Mouse (Mus musculus) MEL (cell line): ENCODE measurements around the gene Tyro3. TPM values are rescaled to one million over a fixed set of nuclear protein-coding genes. Genes with fewer than 3 reads are reported as not detected.

Experiments
- DNase-seq: peaks from one replicate; pipeline ENCODE4 v3.0.0; 2011; ENCODE audit warnings: low read depth, low spot score
- H3K27ac ChIP-seq: 2 replicates; pipeline ENCODE4 v1.5.1; 2012; ENCODE audit warnings: low read depth, mild to moderate bottlenecking, control low read depth, low read length, moderate library complexity; ENCODE audit not compliant: control insufficient read depth
- H3K27me3 ChIP-seq, 2 experiments: fragments of 150-350 bp in 1 of 2; sonication (generic) in 1 of 2; 2 replicates each; pipeline ENCODE4 v1.6.1; 2012; ENCODE audit warnings: low read length in 2 of 2, mild to moderate bottlenecking in 2 of 2, improper control_type of control experiment in 1 of 2, moderate library complexity in 1 of 2; ENCODE audit not compliant: insufficient read depth in 2 of 2, control insufficient read depth in 1 of 2
- H3K36me3 ChIP-seq, 2 experiments: 2 replicates each; pipeline ENCODE4 v1.6.1; 2012 to 2014; ENCODE audit warnings: low read length in 2 of 2, improper control_type of control experiment in 1 of 2, inconsistent platforms in 1 of 2, mild to moderate bottlenecking in 1 of 2; ENCODE audit not compliant: insufficient read depth in 2 of 2, control insufficient read depth in 1 of 2
- H3K4me1 ChIP-seq, 2 experiments: fragments of 150-350 bp in 1 of 2; sonication (generic) in 1 of 2; 2 replicates each; pipeline ENCODE4 v1.6.1; 2012; ENCODE audit warnings: low read length in 2 of 2, improper control_type of control experiment in 1 of 2, mild to moderate bottlenecking in 1 of 2; ENCODE audit not compliant: insufficient read depth in 2 of 2, control insufficient read depth in 1 of 2
- H3K4me3 ChIP-seq, 2 experiments: fragments of 150-350 bp in 1 of 2; sonication (generic) in 1 of 2; 2 replicates each; pipeline ENCODE4 v1.5.1; 2012; ENCODE audit warnings: low read depth in 2 of 2, low read length in 2 of 2, mild to moderate bottlenecking in 2 of 2, moderate library complexity in 2 of 2, control low read depth in 1 of 2, improper control_type of control experiment in 1 of 2; ENCODE audit not compliant: control insufficient read depth in 1 of 2, insufficient read depth in 1 of 2
- H3K79me2 ChIP-seq: 2 replicates; pipeline ENCODE4 v1.6.1; 2012; ENCODE audit warnings: mild to moderate bottlenecking, low read length, moderate library complexity; ENCODE audit not compliant: control insufficient read depth, poor library complexity, insufficient read depth
- H3K9ac ChIP-seq: 2 replicates; pipeline ENCODE4 v1.6.1; 2012; ENCODE audit warnings: low read depth, mild to moderate bottlenecking, control low read depth, low read length, moderate library complexity; ENCODE audit not compliant: control insufficient read depth, poor library complexity, severe bottlenecking
- H3K9me3 ChIP-seq: fragments of 150-350 bp; sonication (generic); replicated peaks from 2 replicates; pipeline ENCODE4 v1.6.1; 2012; ENCODE audit warnings: mild to moderate bottlenecking, low read length, improper control_type of control experiment, moderate library complexity; ENCODE audit not compliant: insufficient read depth
- BHLHE40 ChIP-seq: IDR thresholded peaks from 2 replicates; pipeline ENCODE4 v1.6.1; 2012; ENCODE audit warnings: low read depth, mild to moderate bottlenecking, inconsistent platforms, low read length, improper control_type of control experiment, borderline replicate concordance
- CHD1 ChIP-seq: IDR thresholded peaks from 2 replicates; pipeline ENCODE4 v1.6.1; 2012; ENCODE audit warnings: low read depth, mild to moderate bottlenecking, inconsistent platforms, low read length, improper control_type of control experiment
- CHD2 ChIP-seq: IDR thresholded peaks from 2 replicates; pipeline ENCODE4 v1.6.1; 2011; ENCODE audit warnings: low read length, improper control_type of control experiment
- CTCF ChIP-seq, 3 experiments: IDR thresholded peaks in 2 of 3; conservative IDR thresholded peaks in 1 of 3; 2 replicates each; pipeline ENCODE4 v1.5.1; 2011 to 2012; ENCODE audit warnings: low read length in 3 of 3, low read depth in 2 of 3, mild to moderate bottlenecking in 2 of 3, improper control_type of control experiment in 1 of 3, inconsistent platforms in 1 of 3, mixed read lengths in 1 of 3, moderate library complexity in 1 of 3; ENCODE audit not compliant: control insufficient read depth in 1 of 3, insufficient read depth in 1 of 3, poor library complexity in 1 of 3, severe bottlenecking in 1 of 3
- E2F4 ChIP-seq: IDR thresholded peaks from 2 replicates; pipeline ENCODE4 v1.6.1; 2011; ENCODE audit warnings: low read depth, low read length, improper control_type of control experiment, borderline replicate concordance
- EP300 ChIP-seq, 2 experiments: IDR thresholded peaks; 2 replicates each; pipeline ENCODE4 v1.6.1; 2011; ENCODE audit warnings: improper control_type of control experiment in 2 of 2, low read length in 2 of 2, low read depth in 1 of 2, mild to moderate bottlenecking in 1 of 2
- ETS1 ChIP-seq: IDR thresholded peaks from 2 replicates; pipeline ENCODE4 v1.6.1; 2012; ENCODE audit warnings: low read depth, mild to moderate bottlenecking, inconsistent platforms, low read length, improper control_type of control experiment, moderate library complexity
- GABPA ChIP-seq: IDR thresholded peaks from 2 replicates; pipeline ENCODE4 v1.6.1; 2012; ENCODE audit warnings: low read depth, mild to moderate bottlenecking, inconsistent platforms, low read length, improper control_type of control experiment, moderate library complexity
- KAT2A ChIP-seq: conservative IDR thresholded peaks from 2 replicates; pipeline ENCODE4 v1.6.1; 2012; ENCODE audit warnings: low read depth, low read length, improper control_type of control experiment, inconsistent platforms
- MEF2A ChIP-seq: IDR thresholded peaks from 2 replicates; pipeline ENCODE4 v1.6.1; 2014; ENCODE audit warnings: low read depth, mild to moderate bottlenecking, inconsistent platforms, low read length, improper control_type of control experiment; ENCODE audit not compliant: poor library complexity, insufficient replicate concordance, severe bottlenecking; ENCODE audit errors: extremely low read depth
- MYB ChIP-seq: IDR thresholded peaks from 2 replicates; pipeline ENCODE4 v1.6.1; 2011; ENCODE audit warnings: mild to moderate bottlenecking, low read depth, low read length, improper control_type of control experiment
- MYC ChIP-seq: IDR thresholded peaks from 2 replicates; pipeline ENCODE4 v1.6.1; 2011; ENCODE audit warnings: low read depth, mild to moderate bottlenecking, low read length, improper control_type of control experiment, moderate library complexity
- NRF1 ChIP-seq: IDR thresholded peaks from 2 replicates; pipeline ENCODE4 v1.6.1; 2014; ENCODE audit warnings: low read depth, mild to moderate bottlenecking, inconsistent platforms, low read length, improper control_type of control experiment, moderate library complexity; ENCODE audit not compliant: poor library complexity, insufficient read depth, severe bottlenecking
- POLR2AphosphoS2 ChIP-seq: IDR thresholded peaks from 2 replicates; pipeline ENCODE4 v1.6.1; 2011; ENCODE audit warnings: low read length, improper control_type of control experiment
- RAD21 ChIP-seq: IDR thresholded peaks from 2 replicates; pipeline ENCODE4 v1.6.1; 2011; ENCODE audit warnings: mild to moderate bottlenecking, low read depth, low read length, improper control_type of control experiment
- RCOR1 ChIP-seq: IDR thresholded peaks from 2 replicates; pipeline ENCODE4 v1.6.1; 2012; ENCODE audit warnings: low read depth, mild to moderate bottlenecking, inconsistent platforms, low read length, improper control_type of control experiment
- SIN3A ChIP-seq: IDR thresholded peaks from 2 replicates; pipeline ENCODE4 v1.6.1; 2012; ENCODE audit warnings: low read length, improper control_type of control experiment, inconsistent platforms
- SMC3 ChIP-seq: IDR thresholded peaks from 2 replicates; pipeline ENCODE4 v1.6.1; 2011; ENCODE audit warnings: low read depth, low read length, improper control_type of control experiment
- TBP ChIP-seq: IDR thresholded peaks from 2 replicates; pipeline ENCODE4 v1.8.0; 2011; ENCODE audit warnings: low read depth, low read length, improper control_type of control experiment
- TCF12 ChIP-seq: IDR thresholded peaks from 2 replicates; pipeline ENCODE4 v1.6.1; 2014; ENCODE audit warnings: low read depth, mild to moderate bottlenecking, inconsistent platforms, low read length, improper control_type of control experiment, moderate library complexity
- UBTF ChIP-seq: IDR thresholded peaks from 2 replicates; pipeline ENCODE4 v1.6.1; 2012; ENCODE audit warnings: low read depth, mild to moderate bottlenecking, inconsistent platforms, low read length, improper control_type of control experiment, moderate library complexity, borderline replicate concordance; ENCODE audit not compliant: insufficient read depth
- USF1 ChIP-seq: IDR thresholded peaks from 2 replicates; pipeline ENCODE4 v1.6.1; 2014; ENCODE audit warnings: low read depth, mild to moderate bottlenecking, inconsistent platforms, low read length, improper control_type of control experiment, moderate library complexity
- USF2 ChIP-seq, 2 experiments: IDR thresholded peaks; 2 replicates each; pipeline ENCODE4 v1.6.1; 2011 to 2012; ENCODE audit warnings: improper control_type of control experiment in 2 of 2, low read length in 2 of 2, borderline replicate concordance in 1 of 2, inconsistent platforms in 1 of 2, low read depth in 1 of 2, mild to moderate bottlenecking in 1 of 2; ENCODE audit not compliant: insufficient read depth in 1 of 2
- ZC3H11A ChIP-seq: IDR thresholded peaks from 2 replicates; pipeline ENCODE4 v1.6.1; 2012; ENCODE audit warnings: low read depth, mild to moderate bottlenecking, inconsistent platforms, low read length, improper control_type of control experiment
- ZMIZ1 ChIP-seq: IDR thresholded peaks from 2 replicates; pipeline ENCODE4 v1.6.1; 2012; ENCODE audit warnings: low read depth, mild to moderate bottlenecking, inconsistent platforms, low read length, improper control_type of control experiment, moderate library complexity
- ZNF384 ChIP-seq: IDR thresholded peaks from 2 replicates; pipeline ENCODE4 v1.6.1; 2012; ENCODE audit warnings: low read depth, mild to moderate bottlenecking, inconsistent platforms, low read length, improper control_type of control experiment
- polyA plus RNA-seq, 2 experiments: library from polyadenylated mRNA; stranded (reverse) in 1 of 2; unstranded in 1 of 2; fragments of >175 nt in 1 of 2; fragments of >200 nt in 1 of 2; gene quantifications; 2 replicates each; pipeline versions ENCODE4 v1.2.1 to v1.2.4; 2012; ENCODE audit warnings: low replicate concordance in 2 of 2, low read depth in 1 of 2; ENCODE audit not compliant: insufficient read length in 2 of 2, insufficient read depth in 1 of 2, missing spikeins in 1 of 2
- total RNA-seq: library from RNA; depleted of rRNA; stranded (reverse); fragments of 300-350 nt; gene quantifications from 2 replicates; pipeline ENCODE4 v1.2.3, GENCODE M21; 2012

Tyro3 gene
- total and polyA plus RNA-seq, 3 experiments, result 11.2 to 15.2 TPM; not detected in 1

- no peaks in the 10 kb centered on the region for H3K79me2 ChIP-seq
- H3K4me1 ChIP-seq, result no peaks in the 10 kb centered on the region
- H3K9ac ChIP-seq, result no peak overlapping the region
- DNase-seq, result no peak
- no peaks in the 10 kb centered on the region for H3K27me3 ChIP-seq
- H3K9me3 ChIP-seq, result no peaks in the 10 kb centered on the region
- H3K36me3 ChIP-seq, result no peaks in the 10 kb centered on the region
- TF ChIP-seq ZNF384, result no peak
- no peak for TF ChIP-seq ZMIZ1
- no peak for TF ChIP-seq GABPA
- TF ChIP-seq EP300 (IDR thresholded peaks at IDR 0.05; ENCODE audit: low read depth in 1 of 2, low read length in 2 of 2), result no peak
- no peak for TF ChIP-seq TCF12
- TF ChIP-seq E2F4, result no peak
- no peak for TF ChIP-seq CTCF (IDR thresholded peaks at IDR 0.05 in 2 of 3, conservative IDR thresholded peaks at IDR 0.05 in 1 of 3; ENCODE audit: control insufficient read depth in 1 of 3, insufficient read depth in 1 of 3, low read depth in 2 of 3, low read length in 3 of 3, poor library complexity in 1 of 3, severe bottlenecking in 1 of 3)
- no peak for TF ChIP-seq ETS1
- TF ChIP-seq ZC3H11A, result no peak
- no peak for TF ChIP-seq KAT2A
- no peak for TF ChIP-seq MYB
- TF ChIP-seq CHD1, result no peak
- TF ChIP-seq USF1, result no peak
- TF ChIP-seq NRF1, result no peak
- no peak for TF ChIP-seq UBTF
- no peak for TF ChIP-seq CHD2
- TF ChIP-seq SIN3A, result no peak
- TF ChIP-seq POLR2AphosphoS2, result no peak
- no peak overlapping the region for H3K27ac ChIP-seq
- H3K4me3 ChIP-seq, result no peak overlapping the region
These were observed 35.3 kb upstream of the Tyro3 start for GRCm38 (mm10) chr2:119762276-119762675.

GRCm38 (mm10) chr2:119763924-119764323 is 33.6 kb upstream of the Tyro3 start:
- H3K27ac ChIP-seq, result no peak overlapping the region
- TF ChIP-seq BHLHE40, result no peak
- no peak for TF ChIP-seq EP300 (IDR thresholded peaks at IDR 0.05; ENCODE audit: low read depth in 1 of 2, low read length in 2 of 2)
- no peak for TF ChIP-seq MEF2A
- TF ChIP-seq RCOR1, result no peak
- no peak for TF ChIP-seq RAD21
- TF ChIP-seq SMC3, result no peak
- TF ChIP-seq USF2 (IDR thresholded peaks at IDR 0.05; ENCODE audit: borderline replicate concordance in 1 of 2, insufficient read depth in 1 of 2, low read depth in 1 of 2, low read length in 2 of 2), result no peak
- no peak for TF ChIP-seq CHD1
- TF ChIP-seq MYC, result no peak
- TF ChIP-seq TBP, result no peak
- TF ChIP-seq TCF12, result no peak
- TF ChIP-seq, all 39 proteins: peak for 0
- H3K9me3 ChIP-seq, result no peaks in the 10 kb centered on the region
- no peaks in the 10 kb centered on the region for H3K79me2 ChIP-seq
- no peak overlapping the region for H3K9ac ChIP-seq
- H3K36me3 ChIP-seq, result no peaks in the 10 kb centered on the region
- no peak for DNase-seq
- H3K4me3 ChIP-seq, result no peak overlapping the region
- no peaks in the 10 kb centered on the region for H3K27me3 ChIP-seq
- no peaks in the 10 kb centered on the region for H3K4me1 ChIP-seq
